ENCODE assay signal across 11 mouse cellular contexts in the genomic region with DNA sequence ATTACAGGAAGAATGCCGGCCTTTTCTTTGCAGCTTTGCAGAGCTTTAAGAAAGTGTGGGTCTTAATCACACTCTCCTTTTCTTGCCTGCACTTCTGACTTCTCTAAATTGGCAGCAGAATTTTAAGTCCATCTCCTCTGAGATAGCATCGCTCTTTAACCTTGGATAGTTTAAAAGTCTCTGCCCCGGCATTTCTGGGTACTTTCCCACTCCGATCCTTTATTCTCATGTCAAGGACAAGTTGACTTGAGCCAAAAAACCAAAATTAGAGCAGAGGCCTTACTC.
DNase-seq lines count a peak whose midpoint lies in the region; ATAC-seq and TF ChIP-seq lines count a peak whose summit lies in the region.
"Had no signal": no experiment of that assay in that cellular context is flagged by ENCODE, and none has a peak within 500 bp of the region (broad histone marks: within the 10 kb centered on the region; RNA-seq: fewer than 3 reads in every experiment).

No protein-coding gene starts in this region.

- peak overlapping the region; percentile 37; the same call in 1 of the 2 replicates for H3K4me2 ChIP-seq in forebrain, embryonic 11.5 days (ENCODE audit: low read depth, low read length, severe bottlenecking)
- H3K4me2 ChIP-seq in forebrain, postnatal 0 days (ENCODE audit: low read depth): no peak overlapping the region
- peak overlapping the region; percentile 15; the same call in 1 of the 2 replicates for H3K4me2 ChIP-seq in hindbrain, embryonic 14.5 days (replicated peaks)
- H3K4me2 ChIP-seq in neural tube, embryonic 15.5 days: 0 out of 2 replicates have a peak overlapping the region, but pooled peaks have one; percentile 5

- H3K27ac ChIP-seq in forebrain, embryonic 11.5 days (ENCODE audit: low read depth, low read length): no peak overlapping the region
- no peak overlapping the region for H3K27ac ChIP-seq in forebrain, postnatal 0 days (ENCODE audit: low read depth, low read length)
- no peak overlapping the region for H3K27ac ChIP-seq in hindbrain, embryonic 14.5 days
- H3K27ac ChIP-seq in neural tube, embryonic 15.5 days (replicated peaks): peak overlapping the region; percentile 48

- WGBS in forebrain, embryonic 11.5 days: under 1% methylated on average over 4 of the region's 4 CpGs
- WGBS in forebrain, postnatal 0 days: 11% methylated on average over 4 of the region's 4 CpGs
- 11% methylated on average over 4 of the region's 4 CpGs for WGBS in hindbrain, embryonic 14.5 days
- WGBS in neural tube, embryonic 15.5 days: 8% methylated on average over 4 of the region's 4 CpGs

- no peak for TF ChIP-seq CTCF in forebrain, postnatal 0 days (IDR thresholded peaks at IDR 0.05; ENCODE audit: low read depth)

- H3K9me3 ChIP-seq in forebrain, embryonic 11.5 days (ENCODE audit: control insufficient read depth, low read length): no peaks in the 10 kb centered on the region
- H3K9me3 ChIP-seq in forebrain, postnatal 0 days (ENCODE audit: low read length): no peaks in the 10 kb centered on the region
- H3K9me3 ChIP-seq in hindbrain, embryonic 14.5 days (ENCODE audit: control insufficient read depth, low read length): no peaks in the 10 kb centered on the region
- no peaks in the 10 kb centered on the region for H3K9me3 ChIP-seq in neural tube, embryonic 15.5 days (replicated peaks)

- no peak for DNase-seq in forebrain, embryonic 11.5 days (ENCODE audit: low spot score)
- DNase-seq in forebrain, postnatal 0 days: no peak
- peak; percentile 16 for DNase-seq in ovary, adult 18-20 months (ENCODE audit: low spot score)
- DNase-seq in ovary, postnatal 36 days (ENCODE audit: low spot score): no peak
- no peak for DNase-seq in hindbrain, embryonic 14.5 days (ENCODE audit: low spot score)
- DNase-seq in left cerebral cortex, adult 18-20 months (ENCODE audit: low spot score in 2 of 2): no peak
- no peak for DNase-seq in urinary bladder, postnatal 10 days (ENCODE audit: low spot score)
- DNase-seq: lung, postnatal 4 days had no signal

- no peak overlapping the region for H3K9ac ChIP-seq in forebrain, embryonic 11.5 days (ENCODE audit: low read length)
- no peak overlapping the region for H3K9ac ChIP-seq in forebrain, postnatal 0 days
- H3K9ac ChIP-seq in hindbrain, embryonic 14.5 days: no peak overlapping the region
- H3K9ac ChIP-seq in neural tube, embryonic 15.5 days (replicated peaks): no peak overlapping the region

- H3K4me1 ChIP-seq in forebrain, embryonic 11.5 days (replicated peaks; ENCODE audit: control insufficient read depth, insufficient read depth, low read length): peaks cover 7% of the 10 kb centered on the region; the same call in 1 of the 2 replicates
- H3K4me1 ChIP-seq in forebrain, postnatal 0 days (ENCODE audit: insufficient read depth): no peaks in the 10 kb centered on the region; the same call in 1 of the 2 replicates
- peaks cover 9% of the 10 kb centered on the region; the same call in 1 of the 2 replicates for H3K4me1 ChIP-seq in hindbrain, embryonic 14.5 days (replicated peaks; ENCODE audit: control insufficient read depth, insufficient read depth, low read length)
- H3K4me1 ChIP-seq in neural tube, embryonic 15.5 days: 0 out of 2 replicates have a peak, but pooled peaks cover 4% of the 10 kb centered on the region

- H3K36me3 ChIP-seq in forebrain, embryonic 11.5 days (ENCODE audit: control insufficient read depth, insufficient read depth, low read length): no peaks in the 10 kb centered on the region
- H3K36me3 ChIP-seq in forebrain, postnatal 0 days (ENCODE audit: insufficient read depth): no peaks in the 10 kb centered on the region
- H3K36me3 ChIP-seq in hindbrain, embryonic 14.5 days (replicated peaks; ENCODE audit: control insufficient read depth, insufficient read depth): no peaks in the 10 kb centered on the region
- no peaks in the 10 kb centered on the region for H3K36me3 ChIP-seq in neural tube, embryonic 15.5 days

- no peak for ATAC-seq in forebrain, embryonic 11.5 days (replicated peaks; ENCODE audit: low FRiP score)
- ATAC-seq in forebrain, postnatal 0 days: no peak
- ATAC-seq in hindbrain, embryonic 14.5 days (ENCODE audit: low FRiP score): no peak
- no peak for ATAC-seq in neural tube, embryonic 15.5 days (ENCODE audit: low FRiP score)
- ATAC-seq: CD4-positive, CD25-positive, alpha-beta regulatory T cell, adult 4 months; intestine, embryonic 16.5 days had no signal

- no peak overlapping the region for H3K4me3 ChIP-seq in forebrain, embryonic 11.5 days (ENCODE audit: low read depth, low read length)
- no peak overlapping the region for H3K4me3 ChIP-seq in forebrain, postnatal 0 days (ENCODE audit: low read depth, low read length)
- H3K4me3 ChIP-seq in hindbrain, embryonic 14.5 days (replicated peaks; ENCODE audit: low read length): no peak overlapping the region
- H3K4me3 ChIP-seq in neural tube, embryonic 15.5 days (replicated peaks): no peak overlapping the region

- H3K27me3 ChIP-seq in forebrain, embryonic 11.5 days (ENCODE audit: control insufficient read depth, insufficient read depth, low read length): no peaks in the 10 kb centered on the region; the same call in 1 of the 2 replicates
- H3K27me3 ChIP-seq in forebrain, postnatal 0 days (ENCODE audit: insufficient read depth, low read length): no peaks in the 10 kb centered on the region
- H3K27me3 ChIP-seq in hindbrain, embryonic 14.5 days (ENCODE audit: control insufficient read depth, insufficient read depth, low read length): no peaks in the 10 kb centered on the region
- no peaks in the 10 kb centered on the region for H3K27me3 ChIP-seq in neural tube, embryonic 15.5 days (replicated peaks)
